10 mouse cellular contexts compared by ENCODE assay signal in genomic region chr10:66901873-66902272, GRCm38 (mm10).
DNase-seq lines count a peak whose midpoint lies in the region; ATAC-seq and TF ChIP-seq lines count a peak whose summit lies in the region.
"Had no signal": no experiment of that assay in that cellular context is flagged by ENCODE, and none has a peak within 500 bp of the region (broad histone marks: within the 10 kb centered on the region; RNA-seq: fewer than 3 reads in every experiment).

No protein-coding gene starts in this region.

- WGBS in forebrain, embryonic 14.5 days, result 2% methylated on average over 9 of the region's 9 CpGs
- 4% methylated on average over 9 of the region's 9 CpGs for WGBS in limb, embryonic 11.5 days
- 0% methylated on average over 9 of the region's 9 CpGs for WGBS in neural tube, embryonic 13.5 days

- peaks cover 12% of the 10 kb centered on the region for H3K4me1 ChIP-seq in forebrain, embryonic 14.5 days (ENCODE audit: control insufficient read depth, insufficient read depth, low read length)
- peaks cover 8% of the 10 kb centered on the region for H3K4me1 ChIP-seq in limb, embryonic 11.5 days (ENCODE audit: control insufficient read depth, insufficient read depth, low read length)
- H3K4me1 ChIP-seq in neural tube, embryonic 13.5 days (replicated peaks), result peaks cover 24% of the 10 kb centered on the region

- H3K9ac ChIP-seq in forebrain, embryonic 14.5 days (ENCODE audit: low read length), result peak overlapping the region; percentile 40; the same call in 1 of the 2 replicates
- H3K9ac ChIP-seq in limb, embryonic 11.5 days (ENCODE audit: low read length), result no peak overlapping the region
- H3K9ac ChIP-seq in neural tube, embryonic 13.5 days, result peak overlapping the region; percentile 50; the same call in 1 of the 2 replicates

- H3K27me3 ChIP-seq in forebrain, embryonic 14.5 days (replicated peaks; ENCODE audit: control insufficient read depth, insufficient read depth, low read length), result no peaks in the 10 kb centered on the region
- no peaks in the 10 kb centered on the region for H3K27me3 ChIP-seq in limb, embryonic 11.5 days (ENCODE audit: control insufficient read depth, insufficient read depth, low read length)
- H3K27me3 ChIP-seq in neural tube, embryonic 13.5 days, result no peaks in the 10 kb centered on the region

- no peak overlapping the region for H3K27ac ChIP-seq in layer of hippocampus, adult 2 months
- no peak overlapping the region for H3K27ac ChIP-seq in forebrain, embryonic 14.5 days (ENCODE audit: low read depth, low read length)
- H3K27ac ChIP-seq in limb, embryonic 11.5 days (replicated peaks; ENCODE audit: low read depth, low read length), result no peak overlapping the region
- no peak overlapping the region for H3K27ac ChIP-seq in neural tube, embryonic 13.5 days (replicated peaks)

- no peaks in the 10 kb centered on the region for H3K9me3 ChIP-seq in forebrain, embryonic 14.5 days (replicated peaks; ENCODE audit: control insufficient read depth, low read length)
- H3K9me3 ChIP-seq in limb, embryonic 11.5 days (ENCODE audit: control insufficient read depth, low read length), result no peaks in the 10 kb centered on the region
- no peaks in the 10 kb centered on the region for H3K9me3 ChIP-seq in neural tube, embryonic 13.5 days

- no peaks in the 10 kb centered on the region for H3K36me3 ChIP-seq in forebrain, embryonic 14.5 days (ENCODE audit: control insufficient read depth, insufficient read depth, low read length)
- no peaks in the 10 kb centered on the region for H3K36me3 ChIP-seq in limb, embryonic 11.5 days (ENCODE audit: control insufficient read depth, insufficient read depth, low read length)
- H3K36me3 ChIP-seq in neural tube, embryonic 13.5 days, result no peaks in the 10 kb centered on the region

- H3K4me3 ChIP-seq in layer of hippocampus, adult 2 months, result peak overlapping the region; percentile 22; the same call in 1 of the 2 replicates
- H3K4me3 ChIP-seq in forebrain, embryonic 14.5 days (ENCODE audit: low read depth, low read length), result peak overlapping the region; percentile 13
- peak overlapping the region; percentile 9; the same call in 1 of the 2 replicates for H3K4me3 ChIP-seq in limb, embryonic 11.5 days (ENCODE audit: low read depth, low read length)
- H3K4me3 ChIP-seq in neural tube, embryonic 13.5 days, result peak overlapping the region; percentile 20

- ATAC-seq in forebrain, embryonic 14.5 days, result peak; percentile 41
- no peak for ATAC-seq in limb, embryonic 11.5 days (ENCODE audit: insufficient number of reproducible peaks, low FRiP score, low TSS enrichment, low read depth)
- ATAC-seq in neural tube, embryonic 13.5 days (ENCODE audit: low read depth), result 0 out of 2 replicates have a peak, but pooled peaks have one; percentile 24
- ATAC-seq in megakaryocyte-erythroid progenitor cell, adult 5-6 weeks (replicated peaks; ENCODE audit: low FRiP score, low TSS enrichment, poor library complexity, severe bottlenecking), result no peak

- no peak for DNase-seq in layer of hippocampus, adult 2 months (ENCODE audit: low spot score in 2 of 2)
- no peak for DNase-seq in layer of hippocampus, adult 11-12 months (ENCODE audit: low spot score)
- no peak for DNase-seq in forebrain, embryonic 14.5 days (ENCODE audit: low spot score)
- DNase-seq in limb, embryonic 11.5 days (ENCODE audit: low spot score), result peak; percentile 36
- no peak for DNase-seq in cerebellum, adult 9-10 months
- DNase-seq in cerebellum, postnatal 4 days (ENCODE audit: low spot score in 2 of 2), result no peak
- DNase-seq: cerebellum, postnatal 36 days; kidney, adult 11 months had no signal

- peak overlapping the region; percentile 49 for H3K4me2 ChIP-seq in forebrain, embryonic 14.5 days (ENCODE audit: low read length)
- peak overlapping the region; percentile 42 for H3K4me2 ChIP-seq in limb, embryonic 11.5 days (ENCODE audit: low read depth, severe bottlenecking)
- H3K4me2 ChIP-seq in neural tube, embryonic 13.5 days, result peak overlapping the region; percentile 53

- TF ChIP-seq CTCF in layer of hippocampus, adult 2 months (conservative IDR thresholded peaks at IDR 0.05), result no peak

Comparison
In these comparisons a context has a peak if more than half of its experiments do, and no peak if none do; other contexts are left out.
1. ATAC-seq: peak in forebrain, embryonic 14.5 days (single experiment) and neural tube, embryonic 13.5 days (single experiment); none in limb, embryonic 11.5 days (single experiment) and megakaryocyte-erythroid progenitor cell, adult 5-6 weeks (single experiment).
2. Peak in every context shown above with its lines, with median percentiles within 50 percentile points of each other: H3K4me3 ChIP-seq and H3K4me2 ChIP-seq.